Mouse (Mus musculus) lung, postnatal 36 days (tissue): ENCODE measurements around the gene Farsb.
A peak's percentile ranks its signal among the peaks of the same experiment; 100 is the strongest.

Source experiments
- DNase-seq: peaks from one replicate; pipeline ENCODE4 v3.0.0; 2022; ENCODE audit warnings: mixed read lengths

Gene Farsb

GRCm38 (mm10) chr1:78483430-78483829 is 5.3 kb downstream of the Farsb start:
- DNase-seq: no peak

GRCm38 (mm10) chr1:78472441-78472840 is 16.3 kb downstream of the Farsb start:
- no peak for DNase-seq

GRCm38 (mm10) chr1:78454659-78455058 is 34.0 kb downstream of the Farsb start:
- DNase-seq: peak; percentile 50

DNA sequence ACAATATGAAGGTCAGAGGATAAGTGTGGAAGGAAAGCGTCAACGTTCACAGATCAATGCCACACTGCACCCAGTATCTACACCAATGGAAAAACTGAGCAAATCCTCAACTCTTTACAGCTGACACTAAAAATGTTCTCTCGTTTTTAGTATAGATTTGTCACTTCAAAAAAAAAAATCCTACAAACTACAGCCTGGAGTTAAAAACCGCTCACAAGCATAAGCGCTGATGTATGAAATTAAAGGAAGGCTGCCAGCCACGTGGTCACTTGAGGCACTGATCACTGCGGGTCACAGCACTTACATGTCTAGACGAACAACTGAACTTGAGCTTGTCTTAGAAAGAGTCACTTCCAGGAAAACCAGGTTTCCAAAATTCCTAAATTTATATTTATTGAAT is 34.8 kb downstream of the Farsb start:
- DNase-seq: no peak

GRCm38 (mm10) chr1:78452544-78452943 is 36.2 kb downstream of the Farsb start:
- no peak for DNase-seq

DNA sequence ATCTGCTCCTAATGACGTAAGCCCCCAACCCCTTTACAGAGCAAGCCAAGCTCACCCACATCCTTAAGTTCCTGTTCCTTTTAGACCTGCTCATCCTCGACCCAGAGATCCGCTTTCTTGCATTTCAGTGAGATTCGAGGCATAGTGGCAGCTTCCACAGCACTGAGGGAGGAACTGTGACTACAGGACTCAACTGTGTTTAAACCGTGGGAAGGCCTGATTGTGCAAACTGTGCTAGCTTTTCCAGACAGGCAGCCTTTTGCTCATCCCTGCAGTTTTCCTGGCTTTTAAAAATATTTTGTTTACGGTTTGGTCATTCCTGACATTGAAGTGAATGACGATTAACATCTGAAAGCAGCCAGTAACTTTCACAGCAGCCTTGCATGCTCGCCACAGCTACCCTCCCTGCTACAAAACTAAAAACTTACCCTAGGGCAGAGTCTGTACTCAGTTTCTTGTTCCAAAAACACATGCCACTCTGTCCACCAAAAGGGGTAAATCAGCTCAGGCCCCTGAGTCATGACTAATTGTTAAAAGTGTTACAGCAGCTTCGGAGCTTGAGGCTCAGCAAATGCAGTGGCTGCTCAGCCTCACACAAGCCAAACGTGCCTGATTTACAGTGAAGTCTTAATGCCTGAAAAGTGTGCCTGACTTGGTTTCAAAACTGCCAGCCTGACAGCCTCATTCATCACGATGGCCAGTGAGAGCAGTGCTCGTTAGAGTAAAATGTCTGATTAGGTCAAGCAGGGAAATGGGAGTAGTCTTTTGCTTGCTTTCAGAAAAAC is 37.4 kb downstream of the Farsb start:
- DNase-seq: peak; percentile 7

- DNase-seq: no peak
Observed at GRCm38 (mm10) chr1:78448091-78448490, 40.6 kb downstream of the Farsb start.

- DNase-seq: no peak
Observed at GRCm38 (mm10) chr1:78446742-78447141, 42.0 kb downstream of the Farsb start.

DNA sequence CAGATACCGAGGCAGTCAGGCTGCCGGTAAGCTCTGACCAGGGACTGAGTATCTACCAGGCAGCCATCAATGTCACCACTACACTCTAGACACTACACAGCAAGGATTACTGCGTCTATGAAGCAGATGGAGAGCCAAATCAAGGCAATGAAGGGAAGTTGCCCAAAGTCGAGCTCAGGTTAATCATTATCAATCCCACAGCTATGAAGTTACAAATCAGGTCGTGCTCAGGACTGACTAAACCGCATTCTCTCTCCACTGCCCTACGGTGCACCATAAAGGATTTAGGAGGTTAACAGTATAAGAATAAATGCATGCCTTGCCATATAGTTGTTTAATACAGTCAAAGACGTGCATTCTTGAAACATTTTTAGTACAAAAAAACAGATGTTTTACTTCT is 42.5 kb downstream of the Farsb start:
- DNase-seq: no peak

- DNase-seq: no peak
Observed at GRCm38 (mm10) chr1:78443056-78443455, 45.6 kb downstream of the Farsb start.

DNA sequence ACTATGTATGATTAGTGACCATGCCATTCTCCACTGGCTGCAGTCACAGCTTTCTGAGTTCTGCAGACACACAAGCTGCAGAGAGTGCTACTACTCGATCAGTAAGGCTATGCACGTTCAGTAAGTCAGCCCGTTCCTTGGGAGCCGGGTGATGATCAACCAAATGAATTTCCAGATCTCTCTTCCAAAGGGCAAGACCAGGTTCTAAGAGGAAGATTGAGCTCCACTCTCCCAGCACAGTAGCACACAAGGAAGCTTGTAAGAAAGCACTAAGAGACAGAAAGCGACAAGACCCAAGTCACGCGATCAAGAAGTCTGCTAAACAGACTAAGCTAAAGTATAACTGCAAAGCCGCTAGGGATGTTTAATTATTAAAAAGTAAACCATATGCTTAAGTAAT is 48.0 kb downstream of the Farsb start:
- no peak for DNase-seq

GRCm38 (mm10) chr1:78437150-78437549 is 51.5 kb downstream of the Farsb start:
- DNase-seq: no peak

DNA sequence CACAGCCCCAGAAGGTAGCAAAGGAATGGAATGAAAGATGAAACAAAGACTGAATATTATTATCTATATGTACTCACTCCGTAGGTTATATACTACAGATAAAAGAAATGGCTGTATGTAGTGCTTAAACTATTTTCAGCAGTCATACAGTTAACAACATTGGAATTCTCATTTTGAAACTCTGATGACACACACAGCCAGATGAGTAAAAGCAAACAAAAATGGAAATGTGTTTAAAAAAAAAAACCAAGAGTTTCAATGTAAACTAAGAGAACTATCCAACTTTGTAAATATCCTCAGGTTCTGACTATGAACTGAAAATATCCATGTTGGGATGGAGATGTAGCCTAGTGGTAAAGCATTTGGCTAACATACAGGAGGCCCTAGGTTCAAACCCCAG is 52.3 kb downstream of the Farsb start:
- DNase-seq: no peak

GRCm38 (mm10) chr1:78435967-78436366 is 52.7 kb downstream of the Farsb start:
- DNase-seq: no peak

DNA sequence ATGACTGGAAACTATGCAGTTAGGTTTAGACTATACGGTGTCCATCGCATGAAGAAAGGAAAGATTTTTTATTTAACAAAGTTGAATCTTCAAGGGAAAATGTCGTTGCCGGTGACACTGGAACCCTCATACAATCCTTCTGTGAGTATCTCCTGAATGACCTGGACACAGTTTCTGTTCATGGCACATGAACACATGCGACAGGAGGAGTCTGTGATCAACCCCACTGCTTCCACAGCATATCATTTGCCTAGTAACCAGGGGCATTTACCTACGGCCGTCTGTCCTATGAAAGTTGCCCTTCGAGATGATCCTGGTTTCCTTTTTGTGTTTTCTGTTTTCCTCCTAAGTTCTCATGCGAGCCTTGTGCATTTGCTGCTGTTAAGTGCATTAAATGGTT is 55.2 kb downstream of the Farsb start:
- DNase-seq: no peak

DNA sequence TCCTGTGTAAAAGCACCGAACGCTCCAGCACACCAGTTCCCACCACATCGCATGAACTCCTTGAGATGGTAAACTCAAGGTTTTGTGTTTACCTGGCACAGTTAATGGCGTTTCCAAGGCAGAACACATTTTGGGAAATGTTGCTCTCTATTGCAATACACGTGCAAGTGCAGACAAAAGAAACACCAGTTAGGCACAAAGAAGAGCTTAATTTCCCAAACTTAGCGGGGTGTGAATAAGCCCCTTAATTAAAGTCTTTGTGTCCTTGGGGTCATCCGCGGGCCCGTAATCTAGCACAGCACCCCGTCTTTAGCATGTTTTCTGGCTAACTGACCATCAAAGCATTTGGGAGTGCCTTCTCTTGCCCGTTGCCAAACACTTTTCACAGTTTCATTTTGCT is 59.8 kb downstream of the Farsb start:
- DNase-seq: no peak

DNA sequence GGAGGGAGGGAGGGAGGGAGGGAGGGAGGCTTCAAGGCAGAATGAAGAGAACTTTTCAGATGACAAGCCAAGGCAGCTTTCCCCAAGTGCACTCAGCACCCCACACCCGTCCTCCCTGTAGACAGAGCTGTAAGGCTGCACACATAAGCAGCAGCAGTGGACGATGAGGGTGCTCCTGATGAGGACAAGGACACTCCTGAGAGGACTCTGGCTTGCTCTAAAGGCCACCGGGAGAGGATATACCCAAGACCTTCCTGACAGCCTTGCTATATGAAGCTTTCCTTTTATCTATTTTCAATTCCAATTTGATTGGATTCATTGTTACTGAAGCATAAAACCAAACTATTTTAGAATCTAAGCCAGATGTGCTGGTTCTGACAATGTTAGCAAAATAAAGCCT is 61.9 kb downstream of the Farsb start:
- no peak for DNase-seq

- peak; percentile 7 for DNase-seq
Observed at GRCm38 (mm10) chr1:78425793-78426700, 62.6 kb downstream of the Farsb start.

DNA sequence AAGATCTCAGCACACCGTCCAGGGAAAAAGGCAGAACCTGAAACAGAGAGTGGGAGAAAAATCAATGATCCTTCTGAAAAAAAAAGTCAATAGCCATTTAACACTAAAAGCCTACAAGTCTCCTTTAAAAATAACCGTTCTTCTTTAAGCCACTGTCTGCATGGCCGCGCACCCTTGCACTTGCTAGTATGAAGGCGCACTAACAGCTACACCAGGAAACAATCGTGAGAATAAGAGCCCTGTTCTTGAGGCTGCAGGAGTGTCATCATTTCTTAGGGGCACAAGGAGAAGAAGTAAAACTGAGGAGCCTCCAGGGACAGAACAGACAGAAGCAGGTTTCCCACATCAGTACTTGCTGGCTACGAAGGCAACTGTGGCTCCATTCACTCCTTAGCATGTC is 63.4 kb downstream of the Farsb start:
- DNase-seq: no peak

- DNase-seq: peak; percentile 11
Observed at GRCm38 (mm10) chr1:78424848-78425247, 63.8 kb downstream of the Farsb start.

DNA sequence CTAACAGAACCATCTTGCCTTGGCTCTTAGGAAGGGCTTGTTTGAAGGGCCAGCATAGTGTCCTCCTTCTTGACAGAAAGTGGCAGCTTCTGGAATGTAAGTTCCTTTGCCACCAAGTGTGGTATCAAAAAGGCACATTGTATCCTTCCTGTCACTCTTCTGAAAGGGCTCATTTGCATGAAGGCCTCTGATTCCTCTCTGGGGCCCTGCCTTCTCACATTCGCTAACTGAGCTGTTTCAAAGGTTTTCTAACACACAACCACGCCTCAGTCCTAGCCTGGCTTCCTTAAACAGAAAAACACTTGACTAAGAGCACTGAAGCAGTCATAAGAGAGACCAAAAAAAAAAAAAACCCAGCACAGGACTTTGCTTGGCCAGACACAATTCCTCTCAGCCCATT is 66.1 kb downstream of the Farsb start:
- DNase-seq: peak; percentile 21

DNA sequence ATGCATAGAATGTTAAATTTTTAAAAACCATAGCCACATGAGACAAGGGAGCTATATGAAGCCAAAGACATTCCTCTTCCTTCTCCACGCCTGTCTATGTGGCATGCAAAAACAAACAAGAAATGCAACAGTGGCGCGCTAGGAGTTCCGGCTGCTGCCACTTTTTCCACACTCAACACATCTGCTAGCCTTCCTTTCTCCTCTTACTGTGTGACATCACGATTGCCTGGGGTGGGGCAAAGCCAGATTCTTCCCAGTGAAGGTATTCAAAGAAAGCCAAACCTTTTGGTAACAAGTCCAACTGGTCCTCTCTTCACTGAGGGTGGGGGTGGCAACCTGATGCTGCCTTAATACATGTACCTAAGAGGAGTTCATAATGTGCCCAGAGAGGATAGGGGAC is 66.9 kb downstream of the Farsb start:
- no peak for DNase-seq

GRCm38 (mm10) chr1:78420271-78420670 is 68.4 kb downstream of the Farsb start:
- DNase-seq: no peak

GRCm38 (mm10) chr1:78419593-78419992 is 69.1 kb downstream of the Farsb start:
- peak; percentile 89 for DNase-seq
